Mouse (Mus musculus): ENCODE data around the gene Mitd1. TPM values are rescaled to one million over a fixed set of nuclear protein-coding genes. Genes with fewer than 3 reads are reported as not detected.
A peak's percentile ranks its signal among the peaks of the same experiment; 100 is the strongest.

The Mitd1 gene
- total and polyA plus RNA-seq, 3 experiments, result 20.9 to 23.0 TPM; not detected in 1

DNA sequence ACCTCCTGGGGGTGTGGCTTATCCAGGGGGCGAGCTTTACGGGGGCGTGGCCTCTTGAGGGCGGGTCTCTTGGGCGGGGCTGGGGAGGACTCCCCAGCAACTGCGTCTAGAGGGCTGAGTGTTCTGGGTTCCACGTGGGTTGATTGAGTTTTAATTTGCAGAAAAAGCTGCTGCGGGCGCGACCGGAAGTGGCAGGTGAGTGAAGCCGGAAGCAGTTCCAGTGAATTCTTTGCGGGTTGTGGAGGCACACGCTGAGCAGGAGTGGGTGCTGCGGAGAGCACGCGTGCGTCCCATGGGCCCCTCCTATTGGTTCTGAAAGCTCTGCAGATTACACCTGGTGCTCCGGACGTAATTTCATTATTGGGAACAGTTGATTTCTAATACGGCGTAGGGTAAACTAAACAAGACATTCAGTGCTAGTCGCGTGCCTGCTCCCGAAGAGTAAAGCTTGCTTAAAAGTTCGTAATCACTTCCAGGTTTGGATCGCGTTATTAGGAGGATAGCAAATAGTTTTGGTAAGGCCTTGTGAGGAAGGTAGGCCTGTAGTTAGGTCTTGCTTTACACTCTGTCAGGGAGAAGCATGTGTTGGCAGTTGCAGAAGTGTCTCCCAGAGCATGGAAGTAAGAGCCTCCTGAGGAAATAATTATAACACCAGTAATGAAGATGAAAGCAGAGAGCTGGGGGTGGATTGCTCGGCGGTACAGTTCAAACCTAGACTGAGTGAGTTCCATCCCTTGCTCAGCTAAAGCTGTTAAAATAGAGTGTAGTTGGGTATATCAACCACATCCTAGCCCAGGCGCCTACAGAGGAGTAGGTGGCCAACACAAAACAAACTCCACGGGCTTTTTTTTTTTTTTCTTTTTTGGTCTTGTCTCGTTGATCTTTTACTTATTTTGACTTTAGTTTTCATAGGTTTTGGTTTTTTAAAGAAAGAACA lies 17.8 kb downstream of the Mitd1 start:
- TF ChIP-seq ZNF384 (IDR thresholded peaks at IDR 0.05; ENCODE audit: low read depth, low read length), result peak; percentile 64; the same call in 1 of the 2 replicates
- TF ChIP-seq NELFE (IDR thresholded peaks at IDR 0.05; ENCODE audit: low read depth, low read length), result peak; percentile 86
- peak in 1 of 2 experiments; percentile 15; a peak in 1 of 4 replicates for TF ChIP-seq EP300 (IDR thresholded peaks at IDR 0.05; ENCODE audit: low read depth in 1 of 2, low read length in 2 of 2)
- no peak for TF ChIP-seq ZC3H11A (IDR thresholded peaks at IDR 0.05; ENCODE audit: low read depth, low read length)
- TF ChIP-seq HCFC1 (IDR thresholded peaks at IDR 0.05; ENCODE audit: low read depth, low read length), result peak; percentile 84
- TF ChIP-seq ZMIZ1 (IDR thresholded peaks at IDR 0.05; ENCODE audit: low read depth, low read length), result peak; percentile 82
- TF ChIP-seq POLR2A (IDR thresholded peaks at IDR 0.05; ENCODE audit: control insufficient read depth in 1 of 2, insufficient read depth in 1 of 2, low read depth in 1 of 2, low read length in 2 of 2, poor library complexity in 1 of 2), result peak; percentile 55 to 80; a peak in 3 of 4 replicates
- no peak for TF ChIP-seq USF2 (IDR thresholded peaks at IDR 0.05; ENCODE audit: borderline replicate concordance in 1 of 2, insufficient read depth in 1 of 2, low read depth in 1 of 2, low read length in 2 of 2)
- TF ChIP-seq MAZ (IDR thresholded peaks at IDR 0.05; ENCODE audit: low read depth, low read length), result peak; percentile 68; the same call in 1 of the 2 replicates
- TF ChIP-seq ELF1 (IDR thresholded peaks at IDR 0.05; ENCODE audit: low read depth, low read length), result peak; percentile 78
- TF ChIP-seq MEF2A (IDR thresholded peaks at IDR 0.05; ENCODE audit: extremely low read depth, insufficient replicate concordance, low read depth, low read length, poor library complexity, severe bottlenecking), result no peak
- peak; percentile 77 for TF ChIP-seq TBP (IDR thresholded peaks at IDR 0.05; ENCODE audit: low read depth, low read length)
- TF ChIP-seq ETS1 (IDR thresholded peaks at IDR 0.05; ENCODE audit: low read depth, low read length), result peak; percentile 60; the same call in 1 of the 2 replicates
- TF ChIP-seq USF1 (IDR thresholded peaks at IDR 0.05; ENCODE audit: low read depth, low read length), result peak; percentile 63
- TF ChIP-seq MXI1 (IDR thresholded peaks at IDR 0.05; ENCODE audit: low read depth, low read length), result peak; percentile 99
- 0 out of 2 replicates have a peak, but pooled peaks have one; percentile 41 for TF ChIP-seq MYB (IDR thresholded peaks at IDR 0.05; ENCODE audit: low read depth, low read length)
- TF ChIP-seq TAL1 (IDR thresholded peaks at IDR 0.05; ENCODE audit: low read length), result no peak
- TF ChIP-seq BHLHE40 (IDR thresholded peaks at IDR 0.05; ENCODE audit: borderline replicate concordance, low read depth, low read length), result peak; percentile 76; the same call in 1 of the 2 replicates
- TF ChIP-seq SIN3A (IDR thresholded peaks at IDR 0.05; ENCODE audit: low read length), result peak; percentile 96
- TF ChIP-seq SMC3 (IDR thresholded peaks at IDR 0.05; ENCODE audit: low read depth, low read length), result no peak
- TF ChIP-seq NRF1 (IDR thresholded peaks at IDR 0.05; ENCODE audit: insufficient read depth, low read depth, low read length, poor library complexity, severe bottlenecking), result peak; percentile 56; the same call in 1 of the 2 replicates
- peak; percentile 45; the same call in 1 of the 2 replicates for TF ChIP-seq TCF12 (IDR thresholded peaks at IDR 0.05; ENCODE audit: low read depth, low read length)
- no peak for TF ChIP-seq JUND (IDR thresholded peaks at IDR 0.05; ENCODE audit: low read depth, low read length)
- no peak for TF ChIP-seq UBTF (IDR thresholded peaks at IDR 0.05; ENCODE audit: borderline replicate concordance, insufficient read depth, low read depth, low read length)
- TF ChIP-seq MAX (IDR thresholded peaks at IDR 0.05; ENCODE audit: low read length), result peak; percentile 94
- no peak for TF ChIP-seq E2F4 (IDR thresholded peaks at IDR 0.05; ENCODE audit: borderline replicate concordance, low read depth, low read length)
- TF ChIP-seq ZKSCAN1 (IDR thresholded peaks at IDR 0.05; ENCODE audit: low read depth, low read length), result 0 out of 2 replicates have a peak, but pooled peaks have one; percentile 27
- 0 out of 2 replicates have a peak, but pooled peaks have one; percentile 82 for TF ChIP-seq CHD1 (IDR thresholded peaks at IDR 0.05; ENCODE audit: low read depth, low read length)
- 0 out of 2 replicates have a peak, but pooled peaks have one; percentile 16 for TF ChIP-seq GATA1 (IDR thresholded peaks at IDR 0.05; ENCODE audit: low read depth, low read length)
- peak; percentile 95 for TF ChIP-seq MYC (IDR thresholded peaks at IDR 0.05; ENCODE audit: low read depth, low read length)
- TF ChIP-seq KAT2A (conservative IDR thresholded peaks at IDR 0.05; ENCODE audit: low read depth, low read length), result peak; percentile 70; the same call in 1 of the 2 replicates
- peak; percentile 81; the same call in 1 of the 2 replicates for TF ChIP-seq POLR2AphosphoS2 (IDR thresholded peaks at IDR 0.05; ENCODE audit: low read length)
- peak overlapping the region; percentile 78 for H3K9ac ChIP-seq (ENCODE audit: control insufficient read depth, low read depth, low read length, poor library complexity, severe bottlenecking)
- no peaks in the 10 kb centered on the region for H3K27me3 ChIP-seq (ENCODE audit: control insufficient read depth in 1 of 2, insufficient read depth in 2 of 2, low read length in 2 of 2)
- DNase-seq (ENCODE audit: low read depth, low spot score), result peak; percentile 96
- peak overlapping the region; percentile 89 for H3K27ac ChIP-seq (ENCODE audit: control insufficient read depth, low read depth, low read length)
- peaks cover 0 to 13% of the 10 kb centered on the region in 2 experiments; a peak in 2 of 4 replicates for H3K36me3 ChIP-seq (ENCODE audit: control insufficient read depth in 1 of 2, insufficient read depth in 2 of 2, low read length in 2 of 2)
- H3K4me3 ChIP-seq (ENCODE audit: control insufficient read depth in 1 of 2, insufficient read depth in 1 of 2, low read depth in 2 of 2, low read length in 2 of 2), result peak overlapping the region; percentile 81 to 82
- H3K79me2 ChIP-seq (ENCODE audit: control insufficient read depth, insufficient read depth, low read length, poor library complexity), result no peaks in the 10 kb centered on the region; the same call in 1 of the 2 replicates
- H3K4me1 ChIP-seq (ENCODE audit: control insufficient read depth in 1 of 2, insufficient read depth in 2 of 2, low read length in 2 of 2), result peaks cover 2 to 13% of the 10 kb centered on the region in 2 experiments; a peak in 3 of 4 replicates
- H3K9me3 ChIP-seq (replicated peaks; ENCODE audit: insufficient read depth, low read length), result no peaks in the 10 kb centered on the region

Data from MEL (cell line).